Mouse (Mus musculus): ENCODE data around the gene Stac.

DNA sequence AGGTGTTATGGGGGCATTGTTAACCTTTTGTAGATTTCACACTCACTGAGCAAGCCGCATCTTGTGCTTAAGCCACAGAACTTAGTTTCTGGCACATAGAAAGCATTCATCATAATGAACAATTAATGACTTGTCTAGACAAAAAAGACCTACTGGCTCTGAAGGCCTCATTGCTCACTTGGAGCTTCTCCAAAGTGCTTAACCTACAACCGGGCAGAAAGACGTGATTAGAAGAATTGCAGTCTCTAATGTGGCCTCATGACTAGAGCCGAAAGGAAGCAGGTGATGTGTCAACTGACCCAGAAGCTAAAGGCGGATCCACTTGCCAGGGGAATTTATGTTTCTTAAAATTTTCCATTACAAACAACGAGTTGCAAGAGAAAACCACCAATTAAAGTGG is 147.5 kb downstream of the Stac start:
- TF ChIP-seq POLR2A (IDR thresholded peaks at IDR 0.05; ENCODE audit: control insufficient read depth, extremely low read depth, insufficient read depth, low read length, poor library complexity) (no peak), CTCF (IDR thresholded peaks at IDR 0.05; ENCODE audit: borderline replicate concordance, control insufficient read depth, extremely low read depth, insufficient read depth, low read length, poor library complexity) (no peak)

All from thymus, adult 2 months (tissue).